ENCODE assay signal across 7 mouse cellular contexts in genomic region chr19:29862808-29863207, GRCm38 (mm10). TPM values are rescaled to one million over a fixed set of nuclear protein-coding genes. Genes with fewer than 3 reads are reported as not detected.
DNase-seq lines count a peak whose midpoint lies in the region; TF ChIP-seq lines count a peak whose summit lies in the region.

No protein-coding gene starts in this region.

- TF ChIP-seq CTCF in brain, embryonic 14.5 days (IDR thresholded peaks at IDR 0.05; ENCODE audit: borderline replicate concordance, extremely low read depth, insufficient read depth, insufficient read length), result no peak

- DNase-seq in left cerebral cortex, postnatal 4 days, result peak; percentile 8
- DNase-seq in left cerebral cortex, adult 8-10 months (ENCODE audit: low spot score in 2 of 2), result no peak
- DNase-seq in brain, embryonic 14.5 days (ENCODE audit: low read depth), result peak; percentile 78
- peak; percentile 25 to 33 for DNase-seq in heart, postnatal 36 days
- DNase-seq in lung, postnatal 14 days, result peak; percentile 27
- DNase-seq in cerebellum, adult 9-11 months, result no peak
- no peak for DNase-seq in adrenal gland, adult 2 months

- intact Hi-C loops in left cerebral cortex, postnatal 4 days (cut with DNase I), result no loop called here
- intact Hi-C loops in heart, postnatal 36 days (cut with DNase I), result no loop called here

- no peak for TF ChIP-seq POLR2A in brain, embryonic 14.5 days (IDR thresholded peaks at IDR 0.05; ENCODE audit: borderline replicate concordance, extremely low read depth, insufficient read depth, insufficient read length, poor library complexity, severe bottlenecking)

RNA-seq across cellular contexts. Expression of gene Ranbp6, which starts 50.0 kb away (rescaled TPM):
- 10 to 100 TPM; 31.0 to 31.5 TPM for total RNA-seq in left cerebral cortex, postnatal 4 days (2021)
- total RNA-seq in left cerebral cortex, adult 8-10 months (2022), result 10 to 100 TPM; 31.4 to 33.1 (median 32.4) TPM
- polyA plus RNA-seq in brain, embryonic 14.5 days (2012; rRNA removed), result 14.2 and 21.6 TPM in 2 replicates
- 10 to 100 TPM; 11.6 to 13.8 TPM for total RNA-seq in heart, postnatal 36 days (2021)
- total RNA-seq in adrenal gland, adult 2 months (2021), result 10 to 100 TPM; 13.6 to 16.6 TPM
- 0.32 and 0.76 TPM in 2 replicates for polyA plus RNA-seq in adrenal gland, adult 2 months (2012; rRNA removed)

RNA-seq across cellular contexts. Expression of gene 9930021J03Rik, which starts 57.0 kb away (rescaled TPM):
- total RNA-seq in left cerebral cortex, postnatal 4 days (2021), result 10 to 100 TPM; 36.0 to 37.7 TPM
- total RNA-seq in left cerebral cortex, adult 8-10 months (2022), result 10 to 100 TPM; 36.1 to 44.9 (median 40.3) TPM
- polyA plus RNA-seq in brain, embryonic 14.5 days (2012; rRNA removed), result 30.9 and 32.6 TPM in 2 replicates
- 10 to 100 TPM; 11.1 to 13.0 TPM for total RNA-seq in heart, postnatal 36 days (2021)
- total RNA-seq in adrenal gland, adult 2 months (2021), result 10 to 100 TPM; 13.5 to 20.1 TPM
- polyA plus RNA-seq in adrenal gland, adult 2 months (2012; rRNA removed), result 1.2 and 1.3 TPM in 2 replicates

Comparison
In these comparisons a context has a peak if more than half of its experiments do, and no peak if none do; other contexts are left out.
1. DNase-seq: peak in left cerebral cortex, postnatal 4 days (single experiment), brain, embryonic 14.5 days (single experiment), heart, postnatal 36 days (2 of 2) and lung, postnatal 14 days (single experiment); none in left cerebral cortex, adult 8-10 months (0 of 2), cerebellum, adult 9-11 months (single experiment) and adrenal gland, adult 2 months (single experiment).